Mouse (Mus musculus): ENCODE measurements around the gene Cers2.
"Not testable (repeated sequence)": the region's sequence is repeated elsewhere in the genome, so short reads cannot be mapped to it uniquely, and the experiment has no call there.

Cers2 gene

GRCm38 (mm10) chr3:95319110-95319509 lies 4.5 kb downstream of the Cers2 start:
- DNase-seq, result no peak

DNA sequence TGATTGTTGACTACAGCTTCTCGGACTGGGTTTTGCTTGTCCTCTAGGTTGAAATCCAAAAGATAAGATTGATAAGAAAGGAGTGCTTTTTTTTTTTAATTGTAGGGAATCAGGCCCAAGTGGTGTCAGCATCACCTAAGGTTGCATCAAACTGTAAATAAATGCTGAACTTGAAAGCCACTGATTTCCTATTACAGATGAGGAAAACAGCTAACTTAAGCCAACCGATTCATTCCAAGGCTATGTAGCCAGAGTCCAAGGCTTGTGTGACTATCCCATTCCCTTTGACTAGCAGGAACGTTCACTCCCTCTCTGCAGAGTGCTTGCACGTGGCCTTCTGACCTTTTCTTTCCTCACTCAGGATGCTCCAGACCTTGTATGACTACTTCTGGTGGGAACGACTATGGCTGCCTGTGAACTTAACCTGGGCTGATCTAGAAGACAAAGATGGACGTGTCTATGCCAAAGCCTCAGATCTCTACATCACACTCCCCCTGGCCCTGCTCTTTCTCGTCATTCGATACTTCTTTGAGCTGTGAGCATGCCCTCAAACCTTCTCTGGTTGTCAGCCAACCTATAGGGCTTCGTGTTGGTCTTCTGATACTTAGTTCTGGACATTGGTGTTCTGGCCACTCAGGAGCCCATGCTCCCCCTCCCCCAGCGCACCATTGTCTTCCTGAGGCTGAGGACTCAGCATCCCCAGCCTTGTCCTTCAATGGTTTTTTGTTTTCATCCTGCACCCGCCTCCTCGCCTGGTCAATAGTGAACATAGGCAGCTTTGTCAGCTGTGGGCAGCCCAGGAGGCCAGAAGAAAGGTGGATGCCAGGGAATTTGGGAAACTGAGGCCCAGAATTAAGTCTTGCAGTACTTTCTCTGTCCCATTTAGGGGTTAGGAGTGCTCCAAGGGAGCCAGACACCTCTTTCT lies 5.4 kb downstream of the Cers2 start:
- DNase-seq, result no peak

GRCm38 (mm10) chr3:95323429-95323828 lies 8.8 kb downstream of the Cers2 start:
- DNase-seq, result no peak

- no peak for DNase-seq
Measured at GRCm38 (mm10) chr3:95324454-95325144, 10.0 kb downstream of the Cers2 start.

- no peak for DNase-seq
Measured at GRCm38 (mm10) chr3:95328803-95329404, 14.3 kb downstream of the Cers2 start.

DNA sequence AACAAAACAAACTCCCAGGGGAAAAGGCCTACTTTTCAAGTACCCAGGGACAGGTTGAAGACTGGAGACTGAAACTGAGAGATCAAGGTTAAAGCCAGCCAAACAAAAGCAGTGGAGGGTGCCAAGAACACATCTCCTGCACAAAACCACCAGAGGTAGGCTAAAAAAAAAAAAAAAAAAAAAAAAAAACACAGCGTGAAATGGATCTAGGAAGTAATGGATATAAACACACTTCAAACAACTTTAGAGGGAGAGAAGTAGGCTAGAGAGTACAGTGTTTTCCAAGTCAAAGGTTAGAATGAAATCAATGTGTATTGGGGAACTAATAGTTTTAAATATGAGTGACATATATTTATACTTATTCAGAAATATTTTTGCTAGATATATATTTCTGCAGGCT lies 16.9 kb downstream of the Cers2 start:
- no peak for DNase-seq

- DNase-seq, result no peak
Measured at GRCm38 (mm10) chr3:95337345-95337744, 22.8 kb downstream of the Cers2 start.

GRCm38 (mm10) chr3:95338251-95338650 lies 23.7 kb downstream of the Cers2 start:
- DNase-seq, result no peak

GRCm38 (mm10) chr3:95343356-95344000 lies 28.9 kb downstream of the Cers2 start:
- not testable (repeated sequence) for DNase-seq

- no peak for DNase-seq
Measured at GRCm38 (mm10) chr3:95346454-95346853, 31.9 kb downstream of the Cers2 start.

GRCm38 (mm10) chr3:95348343-95348742 lies 33.8 kb downstream of the Cers2 start:
- DNase-seq, result not testable (repeated sequence)

- peak; percentile 33 to 40 for DNase-seq
Measured at GRCm38 (mm10) chr3:95349491-95349890, 34.9 kb downstream of the Cers2 start.

DNA sequence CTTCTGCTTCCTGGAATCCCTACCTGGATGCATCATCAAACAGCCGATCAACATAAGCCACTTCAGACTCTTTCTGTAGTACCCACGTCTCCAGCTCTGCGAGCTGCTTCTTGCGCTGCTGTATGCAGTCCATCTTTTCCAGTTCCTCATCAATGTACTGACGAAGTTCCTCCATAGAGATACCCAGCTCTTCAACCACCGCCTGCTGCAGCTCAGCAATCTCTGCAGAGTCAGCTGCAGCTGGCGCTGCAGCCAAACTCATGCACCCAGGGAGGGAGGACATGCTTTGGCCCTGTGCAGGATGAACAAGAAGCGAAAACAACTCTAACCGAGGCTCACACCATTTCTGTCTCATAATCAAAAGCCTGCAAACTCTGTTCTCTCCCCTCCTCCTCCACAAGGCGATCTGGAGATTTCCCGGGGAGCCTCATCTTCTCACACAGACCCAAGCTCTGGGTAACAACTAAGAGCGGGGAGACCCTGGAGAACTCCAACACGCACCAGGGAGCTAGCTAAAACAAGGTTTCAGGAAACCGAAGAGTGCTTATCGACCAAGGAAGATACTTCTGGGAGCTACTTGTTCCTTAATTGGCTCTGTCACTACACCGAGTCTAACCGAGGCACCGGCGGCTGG lies 41.4 kb downstream of the Cers2 start:
- peak in 1 of 2 experiments; percentile 12 for DNase-seq

DNA sequence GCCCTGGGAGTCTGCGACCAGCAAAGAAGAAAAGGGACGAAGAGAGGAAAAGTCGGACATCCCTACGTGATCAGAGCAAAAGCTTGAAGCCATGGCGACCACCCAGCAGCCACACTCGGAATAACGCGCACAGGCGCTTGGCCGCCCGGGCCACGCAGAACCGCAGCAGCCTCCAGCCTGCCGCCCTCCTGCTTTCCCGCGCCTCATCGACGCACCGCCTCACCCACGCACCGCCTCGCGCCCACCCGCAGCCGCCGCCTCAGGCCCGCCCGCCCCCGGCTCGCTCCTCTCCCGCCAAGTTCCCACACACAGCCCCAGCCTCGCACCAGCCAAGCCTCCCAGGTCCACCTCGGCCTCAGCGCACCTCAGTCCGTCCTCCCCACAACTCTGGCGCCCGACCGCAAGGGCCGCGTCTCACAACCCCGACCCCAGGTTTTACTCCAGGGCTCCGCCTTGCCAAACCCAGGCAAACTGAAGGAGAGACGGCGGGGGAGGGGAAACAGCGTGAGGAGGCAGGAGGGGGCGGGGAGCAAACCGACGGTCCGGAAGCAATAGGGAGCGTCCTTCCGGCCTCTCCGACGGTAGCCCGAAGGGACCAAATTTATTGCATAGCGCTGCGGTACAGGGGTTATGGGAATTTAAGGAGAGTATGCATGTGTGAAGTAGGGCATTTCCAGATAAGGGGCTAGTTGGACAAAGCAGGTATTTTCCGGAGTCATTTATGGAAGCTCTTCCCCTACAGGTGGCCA lies 42.3 kb downstream of the Cers2 start, which contains the start of gene Setdb1:
Gene Setdb1 (minus strand): TSS at position 502 of the 749 bp plus-strand sequence.
- DNase-seq, result peak; percentile 90 to 92

DNA sequence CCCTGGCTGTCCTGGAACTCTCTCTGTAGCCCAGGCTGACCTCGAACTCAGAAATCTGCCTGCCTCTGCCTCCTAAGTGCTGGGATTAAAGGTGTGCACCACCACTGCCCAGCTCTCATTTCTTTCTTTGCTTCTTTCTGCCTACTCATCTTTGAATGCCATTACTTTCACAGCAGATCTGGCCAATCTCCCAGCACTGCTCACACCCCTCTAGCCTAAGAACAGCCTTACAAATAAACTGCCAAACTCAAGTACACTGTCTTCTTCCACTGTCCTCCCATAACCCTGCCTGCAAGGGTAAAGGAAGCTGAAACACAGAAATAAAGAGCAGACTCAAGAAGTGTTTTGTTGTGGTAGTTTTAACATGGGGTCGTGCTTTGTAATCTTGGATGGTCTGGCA lies 43.2 kb downstream of the Cers2 start:
- no peak for DNase-seq

- not testable (repeated sequence) for DNase-seq
Measured at GRCm38 (mm10) chr3:95360276-95360675, 45.7 kb downstream of the Cers2 start.

GRCm38 (mm10) chr3:95370101-95370500 lies 55.5 kb downstream of the Cers2 start:
- DNase-seq, result no peak

Measured in B cell, adult 2 months (primary cell).